Mouse (Mus musculus) forebrain, embryonic 11.5 days (tissue): ENCODE data around the gene Angpt4. TPM values are rescaled to one million over a fixed set of nuclear protein-coding genes. Genes with fewer than 3 reads are reported as not detected.

Experiments
- ATAC-seq: fragments of 200-750 bp; cut with Nextera tagmentation; replicated peaks from 2 replicates; pipeline ENCODE4 v1.8.0; 2017; ENCODE audit warnings: moderate TSS enrichment; ENCODE audit not compliant: low FRiP score
- DNase-seq: peaks from one replicate; pipeline ENCODE4 v3.0.0-alpha.2; 2017; ENCODE audit warnings: low spot score
- H3K27ac ChIP-seq: fragments of 300-500 bp; sonication (generic); 2 replicates; pipeline ENCODE4 v1.5.1; 2014; ENCODE audit warnings: low read depth, low read length
- H3K27me3 ChIP-seq: fragments of 300-500 bp; sonication (generic); 2 replicates; pipeline ENCODE4 v1.6.1; 2014; ENCODE audit warnings: mild to moderate bottlenecking, low read length, mixed read lengths; ENCODE audit not compliant: control insufficient read depth, insufficient read depth
- H3K36me3 ChIP-seq: fragments of 300-500 bp; sonication (generic); 2 replicates; pipeline ENCODE4 v1.6.1; 2014; ENCODE audit warnings: mild to moderate bottlenecking, low read length, moderate library complexity, mixed read lengths; ENCODE audit not compliant: control insufficient read depth, insufficient read depth
- H3K4me1 ChIP-seq: fragments of 300-500 bp; sonication (generic); replicated peaks from 2 replicates; pipeline ENCODE4 v1.6.1; 2014; ENCODE audit warnings: low read length, mixed read lengths; ENCODE audit not compliant: control insufficient read depth, insufficient read depth
- H3K4me2 ChIP-seq: fragments of 300-500 bp; sonication (generic); 2 replicates; pipeline ENCODE4 v1.6.1; 2014; ENCODE audit warnings: low read depth, mild to moderate bottlenecking, low read length, moderate library complexity, mixed read lengths; ENCODE audit not compliant: severe bottlenecking
- H3K4me3 ChIP-seq: fragments of 300-500 bp; sonication (generic); 2 replicates; pipeline ENCODE4 v1.5.1; 2014; ENCODE audit warnings: low read depth, low read length
- H3K9ac ChIP-seq: fragments of 300-500 bp; sonication (generic); 2 replicates; pipeline ENCODE4 v1.6.1; 2014; ENCODE audit warnings: low read length
- H3K9me3 ChIP-seq: fragments of 300-500 bp; sonication (generic); 2 replicates; pipeline ENCODE4 v1.6.1; 2016; ENCODE audit warnings: low read length, mixed read lengths; ENCODE audit not compliant: control insufficient read depth
- WGBS: fragments of 180-500 bp; shearing (Covaris S2); extraction: QIAGEN DNeasy Blood & Tissue Kit; methylation state at CpG from one replicate; pipeline ENCODE4 v1.1.7; 2014; 5-methylcytosine and 5-hydroxymethylcytosine counted together
- microRNA counts: library from miRNA; unstranded; fragments of <30 nt; microRNA quantifications from one replicate; lab custom pipeline; 2015
- microRNA-seq: library from miRNA; unstranded; fragments of <30 nt; microRNA quantifications from one replicate; pipeline ENCODE4, GENCODE M21; 2016; ENCODE audit not compliant: insufficient number of aligned reads
- polyA plus RNA-seq: library from polyadenylated mRNA; unstranded; fragments of >200 nt; fragmentation: Nextera tagmentation; extraction: Ambion mirVana; gene quantifications from 2 replicates; pipeline ENCODE4 v1.2.1, GENCODE M21; 2014

Gene Angpt4
- polyA plus RNA-seq, 1 experiment from 2014 or later = not detected

- ATAC-seq = no peak
- H3K4me1 ChIP-seq = no peaks in the 10 kb centered on the region
- WGBS = 87% methylated on average over 8 of the region's 8 CpGs
Measured at GRCm38 (mm10) chr2:151986958-151987357, 75.9 kb downstream of the Angpt4 start.

GRCm38 (mm10) chr2:151988978-151989377 is 78.0 kb downstream of the Angpt4 start:
- no peak overlapping the region for H3K4me2 ChIP-seq
- H3K4me1 ChIP-seq = no peaks in the 10 kb centered on the region
- no peak overlapping the region for H3K9ac ChIP-seq
- no peaks in the 10 kb centered on the region for H3K9me3 ChIP-seq
- no peak overlapping the region for H3K4me3 ChIP-seq
- H3K36me3 ChIP-seq = no peaks in the 10 kb centered on the region
- WGBS = 61% methylated on average over 2 of the region's 2 CpGs
- DNase-seq (no peak), ATAC-seq (no peak)
- no peak overlapping the region for H3K27ac ChIP-seq
- H3K27me3 ChIP-seq = no peaks in the 10 kb centered on the region

More at GRCm38 (mm10) chr2:151986958-151987357, 75.9 kb downstream of the Angpt4 start:
- DNase-seq = no peak
- Histone ChIP-seq H3K27me3 (no peaks in the 10 kb centered on the region), H3K27ac (no peak overlapping the region), H3K9me3 (no peaks in the 10 kb centered on the region), H3K4me2 (no peak overlapping the region), H3K4me3 (no peak overlapping the region), H3K36me3 (no peaks in the 10 kb centered on the region), H3K9ac (no peak overlapping the region)

- no peaks in the 10 kb centered on the region for H3K4me1 ChIP-seq
- H3K27ac ChIP-seq = no peak overlapping the region
- H3K9ac ChIP-seq = no peak overlapping the region
- H3K4me2 ChIP-seq = no peak overlapping the region
- peak; percentile 81 for ATAC-seq
- H3K27me3 ChIP-seq = peaks cover 7% of the 10 kb centered on the region
- no peaks in the 10 kb centered on the region for H3K36me3 ChIP-seq
- WGBS = 44% methylated on average over 1 of the region's 1 CpGs
- no peak for DNase-seq
- no peak overlapping the region for H3K4me3 ChIP-seq
- H3K9me3 ChIP-seq = no peaks in the 10 kb centered on the region
Measured at GRCm38 (mm10) chr2:151990985-151991394, 80.0 kb downstream of the Angpt4 start.

- WGBS = 53% methylated on average over 5 of the region's 5 CpGs
- ATAC-seq = peak; percentile 55
Measured at GRCm38 (mm10) chr2:151991446-151991845, 80.4 kb downstream of the Angpt4 start.

GRCm38 (mm10) chr2:151994350-151995122 is 83.5 kb downstream of the Angpt4 start:
- Histone ChIP-seq H3K4me3 (no peak overlapping the region), H3K4me1 (peaks cover 2% of the 10 kb centered on the region; the same call in 1 of the 2 replicates), H3K27me3 (peaks cover 32% of the 10 kb centered on the region), H3K36me3 (no peaks in the 10 kb centered on the region), H3K27ac (no peak overlapping the region), H3K9me3 (no peaks in the 10 kb centered on the region), H3K9ac (no peak overlapping the region), H3K4me2 (peak overlapping the region; percentile 41)
- 7% methylated on average over 22 of the region's 22 CpGs for WGBS
- ATAC-seq (0 out of 2 replicates have a peak, but pooled peaks have one; percentile 19), DNase-seq (peak; percentile 88)

More at GRCm38 (mm10) chr2:151991446-151991845, 80.4 kb downstream of the Angpt4 start:
- Histone ChIP-seq H3K4me1 (0 out of 2 replicates have a peak, but pooled peaks cover 2% of the 10 kb centered on the region), H3K9ac (no peak overlapping the region), H3K27ac (peak overlapping the region; percentile 37; the same call in 1 of the 2 replicates), H3K4me2 (no peak overlapping the region), H3K36me3 (no peaks in the 10 kb centered on the region), H3K27me3 (peaks cover 12% of the 10 kb centered on the region), H3K4me3 (no peak overlapping the region), H3K9me3 (no peaks in the 10 kb centered on the region)
- DNase-seq = no peak

MicroRNAs within 50 kb of the gene (microRNA counts, 519-probe panel; counts per million panel counts)
- microRNA mmu-miR-1953 (lab: Ali Mortazavi, UCI) = 31.2 counts per million

Small RNAs within 50 kb of the gene (microRNA-seq; reads per million reads assigned to microRNA genes)
- not detected for gene Mir1953

Other genes starting within 250 kb of the Angpt4 start
- not detected in 2 replicates for gene Rad21l, start 242.7 kb upstream of the Angpt4 start, polyA plus RNA-seq
- 6.9 and 7.7 TPM in 2 replicates for gene Tmem74b, start 209.2 kb upstream of the Angpt4 start, polyA plus RNA-seq
- gene Psmf1, start 167.0 kb upstream of the Angpt4 start, polyA plus RNA-seq = 46.8 and 51.9 TPM in 2 replicates
- gene Rspo4, start 68.3 kb upstream of the Angpt4 start, polyA plus RNA-seq = 0.15 TPM in 2 replicates
- 85.6 and 88.1 TPM in 2 replicates for gene Fam110a, start 69.0 kb downstream of the Angpt4 start, polyA plus RNA-seq
- 1.0 and 1.4 TPM in 2 replicates for gene Slc52a3, start 85.3 kb downstream of the Angpt4 start, polyA plus RNA-seq
- 10.0 and 11.3 TPM in 2 replicates for gene Scrt2, start 170.3 kb downstream of the Angpt4 start, polyA plus RNA-seq
- 14.3 and 15.0 TPM in 2 replicates for gene Srxn1, start 194.3 kb downstream of the Angpt4 start, polyA plus RNA-seq
- gene Tcf15, start 232.4 kb downstream of the Angpt4 start, polyA plus RNA-seq = 3.4 and 3.5 TPM in 2 replicates